ENCODE assay signal across 7 mouse cellular contexts in genomic region chr5:3198869-3199550, GRCm38 (mm10).
DNase-seq lines count a peak whose midpoint lies in the region; ATAC-seq and TF ChIP-seq lines count a peak whose summit lies in the region.
"Not testable (repeated sequence)": the region's sequence is repeated elsewhere in the genome, so short reads cannot be mapped to it uniquely, and the experiment has no call there.

No protein-coding gene starts in this region.

- peak overlapping the region; percentile 55 for H3K4me2 ChIP-seq in heart, postnatal 0 days (ENCODE audit: low read depth, low read length)
- H3K4me2 ChIP-seq in limb, embryonic 12.5 days: 0 out of 2 replicates have a peak overlapping the region, but pooled peaks have one; percentile 6
- peak overlapping the region; percentile 44 for H3K4me2 ChIP-seq in lung, embryonic 14.5 days
- peak overlapping the region; percentile 12 for H3K4me2 ChIP-seq in myocyte (ENCODE audit: low read depth)

- not testable (repeated sequence) for H3ac ChIP-seq in myocyte (ENCODE audit: control insufficient read depth, insufficient read length)

- not testable (repeated sequence) for H3K36me3 ChIP-seq in heart, adult 2 months (ENCODE audit: control insufficient read depth, insufficient read depth, low read length); heart, postnatal 0 days (replicated peaks; ENCODE audit: control insufficient read depth, insufficient read depth, low read length); limb, embryonic 12.5 days; lung, embryonic 14.5 days (ENCODE audit: insufficient read depth); myocyte (ENCODE audit: control insufficient read depth, insufficient read depth)

- not testable (repeated sequence) for TF ChIP-seq POLR2A in heart, adult 2 months (IDR thresholded peaks at IDR 0.05; ENCODE audit: insufficient read depth, low read depth, low read length); myocyte (IDR thresholded peaks at IDR 0.05; ENCODE audit: insufficient read length, low read depth)

- not testable (repeated sequence) for H3K9me3 ChIP-seq in heart, postnatal 0 days (replicated peaks; ENCODE audit: control insufficient read depth, low read length); limb, embryonic 12.5 days; lung, embryonic 14.5 days (ENCODE audit: low read depth, low read length)

- 17% methylated on average over 7 of the region's 7 CpGs for WGBS in heart, adult 2 months
- WGBS in heart, postnatal 0 days: 28% methylated on average over 7 of the region's 7 CpGs
- 62% methylated on average over 7 of the region's 7 CpGs for WGBS in limb, embryonic 12.5 days
- 34% methylated on average over 7 of the region's 7 CpGs for WGBS in lung, embryonic 14.5 days

- not testable (repeated sequence) for H3K79me2 ChIP-seq in heart, adult 2 months (replicated peaks; ENCODE audit: control insufficient read depth, insufficient read depth, low read length); myocyte (ENCODE audit: control insufficient read depth, insufficient read depth)

- not testable (repeated sequence) for TF ChIP-seq CTCF in heart, adult 2 months (IDR thresholded peaks at IDR 0.05); heart, postnatal 0 days (IDR thresholded peaks at IDR 0.05; ENCODE audit: low read depth); lung, embryonic 14.5 days (IDR thresholded peaks at IDR 0.05; ENCODE audit: low read depth)

- intact Hi-C loops in heart, adult 2 months (cut with DNase I): not testable (repeated sequence)

- H3K4me1 ChIP-seq in brown adipose tissue, adult 24 weeks (ENCODE audit: control insufficient read depth, insufficient read depth, insufficient read length, low read length); heart, adult 2 months (ENCODE audit: control insufficient read depth, insufficient read depth, low read length); lung, embryonic 14.5 days (ENCODE audit: insufficient read depth): not testable (repeated sequence)
- peaks cover 14% of the 10 kb centered on the region for H3K4me1 ChIP-seq in heart, postnatal 0 days (ENCODE audit: control insufficient read depth, insufficient read depth)
- H3K4me1 ChIP-seq in limb, embryonic 12.5 days (replicated peaks): peaks cover 11% of the 10 kb centered on the region

- not testable (repeated sequence) for TF ChIP-seq EP300 in heart, adult 2 months (IDR thresholded peaks at IDR 0.05; ENCODE audit: insufficient read depth, low read depth, low read length); heart, postnatal 0 days (IDR thresholded peaks at IDR 0.05; ENCODE audit: low read depth)

- DNase-seq in heart, adult 2 months: not testable (repeated sequence)
- peak; percentile 58 for DNase-seq in heart, postnatal 0 days (ENCODE audit: low spot score)
- DNase-seq in kidney, adult 8-10 months: peak; percentile 30 to 64
- DNase-seq in lung, embryonic 14.5 days: peak; percentile 48

- H3K9ac ChIP-seq in heart, adult 2 months (ENCODE audit: low read depth, low read length); limb, embryonic 12.5 days (replicated peaks); lung, embryonic 14.5 days: not testable (repeated sequence)
- H3K9ac ChIP-seq in heart, postnatal 0 days (replicated peaks; ENCODE audit: low read depth, low read length): peak overlapping the region; percentile 42; the same call in 1 of the 2 replicates

- peak overlapping the region; percentile 1; the same call in 1 of the 2 replicates for H3K4me3 ChIP-seq in brown adipose tissue, adult 24 weeks (ENCODE audit: insufficient read depth, low read depth, low read length)
- not testable (repeated sequence) for H3K4me3 ChIP-seq in heart, adult 2 months; limb, embryonic 12.5 days (replicated peaks); lung, embryonic 14.5 days (ENCODE audit: low read depth, low read length); myocyte
- peak overlapping the region; percentile 9; the same call in 1 of the 2 replicates for H3K4me3 ChIP-seq in heart, postnatal 0 days (ENCODE audit: low read depth, low read length)

- H3K27ac ChIP-seq in brown adipose tissue, adult 24 weeks (replicated peaks; ENCODE audit: low read depth, low read length): peak overlapping the region; percentile 67
- peak overlapping the region; percentile 36 for H3K27ac ChIP-seq in heart, adult 2 months
- H3K27ac ChIP-seq in heart, postnatal 0 days (ENCODE audit: low read depth): peak overlapping the region; percentile 81
- peak overlapping the region; percentile 78 for H3K27ac ChIP-seq in limb, embryonic 12.5 days
- H3K27ac ChIP-seq in lung, embryonic 14.5 days (ENCODE audit: low read depth): peak overlapping the region; percentile 54; the same call in 1 of the 2 replicates

- ATAC-seq in heart, postnatal 0 days (ENCODE audit: insufficient read depth, low read depth): peak; percentile 80
- ATAC-seq in limb, embryonic 12.5 days (ENCODE audit: insufficient number of reproducible peaks, insufficient read depth, low FRiP score, low TSS enrichment, low read depth): peak; percentile 76
- peak; percentile 82 for ATAC-seq in lung, embryonic 14.5 days (ENCODE audit: insufficient read depth)

- not testable (repeated sequence) for H3K27me3 ChIP-seq in heart, adult 2 months (ENCODE audit: control insufficient read depth, insufficient read depth, low read length); heart, postnatal 0 days (ENCODE audit: control insufficient read depth, insufficient read depth, low read length); limb, embryonic 12.5 days; lung, embryonic 14.5 days (ENCODE audit: insufficient read depth, low read length); myocyte (ENCODE audit: control insufficient read depth, insufficient read depth, insufficient read length)
